Mouse (Mus musculus) left cerebral cortex, postnatal 36 days (tissue): ENCODE results near the gene Akr1b3. TPM values are rescaled to one million over a fixed set of nuclear protein-coding genes. Genes with fewer than 3 reads are reported as not detected.
"Not testable (repeated sequence)": the region's sequence is repeated elsewhere in the genome, so short reads cannot be mapped to it uniquely, and the experiment has no call there.

Experiments
- DNase-seq, 2 experiments: peaks; one replicate each; pipeline ENCODE4 v3.0.0; 2021 to 2022; ENCODE audit warnings: low spot score in 2 of 2, mixed read lengths in 1 of 2
- intact Hi-C: fragments of 180-260 bp; cut with DNase I; formaldehyde crosslinking; loops from one replicate; pipeline ENCODE4 v1.15.1; 2025
- total RNA-seq, 2 experiments: library from RNA; stranded (reverse); gene quantifications; 2 replicates each; pipeline ENCODE4 v1.2.3; 2021

Gene Akr1b3
- 10 to 100 TPM; 42.6 to 47.6 TPM for total RNA-seq

DNA sequence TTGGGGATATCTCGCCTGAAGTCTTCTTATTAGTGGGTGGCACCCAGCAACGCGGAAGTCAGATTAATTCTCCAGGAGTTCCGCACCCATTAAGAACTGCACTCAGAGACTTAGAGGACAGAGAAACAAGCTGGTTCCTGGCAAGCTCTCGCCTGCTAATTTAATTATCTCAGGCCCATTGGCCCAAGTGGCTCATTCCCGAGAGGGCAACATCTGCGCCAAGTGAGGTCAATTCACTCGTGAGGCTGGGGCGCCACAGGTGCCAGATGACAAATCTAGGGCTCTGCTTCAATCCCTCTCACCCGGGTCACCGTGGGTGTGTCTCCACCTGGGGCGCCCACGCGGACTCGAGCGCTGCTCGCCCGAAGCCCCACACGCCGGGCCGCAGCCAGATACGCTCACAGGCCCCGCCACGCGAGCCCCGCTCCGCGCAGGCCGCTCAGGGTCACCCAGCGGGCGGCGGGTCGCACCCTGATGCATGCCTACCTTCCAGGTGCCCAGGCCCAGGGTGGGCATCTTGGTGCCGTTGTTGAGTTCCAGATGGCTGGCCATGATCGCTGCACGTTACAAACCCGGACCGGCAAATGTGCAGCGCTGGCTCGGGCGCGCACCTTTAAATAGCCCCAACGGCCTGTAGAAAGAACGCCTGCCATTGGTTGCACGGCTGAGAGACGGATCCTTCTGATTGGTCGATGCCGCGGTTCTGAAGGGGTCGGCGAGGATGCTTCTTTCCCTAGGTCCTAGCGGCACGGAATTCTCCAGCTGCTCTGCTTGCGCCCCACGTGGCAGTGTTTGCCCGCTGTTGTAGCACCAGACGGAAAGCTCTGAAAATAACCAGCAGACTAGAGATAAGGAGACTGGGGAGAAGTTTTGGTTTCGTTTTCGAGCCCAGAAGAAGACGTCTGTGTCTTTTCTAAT is at the start of gene Akr1b3:
Akr1b3 (minus strand) TSS at position 625 of the 918 bp plus-strand sequence.
- peak; percentile 85 to 88 for DNase-seq
- intact Hi-C loops: no loop called here

GRCm38 (mm10) chr6:34364217-34365136 is 47.2 kb upstream of the Akr1b3 start:
- intact Hi-C loops: no loop called here
- DNase-seq: no peak

DNA sequence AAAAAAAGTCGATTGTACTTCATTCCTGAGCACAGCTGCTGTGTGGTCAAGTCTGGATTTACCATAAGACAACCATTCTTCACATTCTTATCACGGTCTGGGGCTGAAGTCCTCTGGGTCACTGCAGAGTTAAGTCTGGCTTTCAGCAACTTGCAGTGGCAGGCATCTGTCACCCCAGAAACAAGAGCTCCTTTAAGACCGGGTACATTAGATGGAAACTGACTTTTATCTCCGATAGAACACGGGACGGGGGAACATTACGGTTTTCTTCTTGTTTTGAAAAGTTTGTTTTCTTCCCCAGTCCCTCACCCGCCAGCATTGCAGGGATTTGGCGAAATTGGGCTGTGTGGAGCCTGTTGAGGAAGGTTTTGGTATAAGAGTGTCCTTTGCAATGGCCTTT is 38.6 kb upstream of the Akr1b3 start:
- DNase-seq: no peak
- intact Hi-C loops: no loop called here

GRCm38 (mm10) chr6:34355349-34355747 is 38.1 kb upstream of the Akr1b3 start:
- DNase-seq: no peak
- intact Hi-C loops: no loop called here

GRCm38 (mm10) chr6:34354354-34355348 is 37.4 kb upstream of the Akr1b3 start:
- no peak for DNase-seq
- intact Hi-C loops: no loop called here

DNA sequence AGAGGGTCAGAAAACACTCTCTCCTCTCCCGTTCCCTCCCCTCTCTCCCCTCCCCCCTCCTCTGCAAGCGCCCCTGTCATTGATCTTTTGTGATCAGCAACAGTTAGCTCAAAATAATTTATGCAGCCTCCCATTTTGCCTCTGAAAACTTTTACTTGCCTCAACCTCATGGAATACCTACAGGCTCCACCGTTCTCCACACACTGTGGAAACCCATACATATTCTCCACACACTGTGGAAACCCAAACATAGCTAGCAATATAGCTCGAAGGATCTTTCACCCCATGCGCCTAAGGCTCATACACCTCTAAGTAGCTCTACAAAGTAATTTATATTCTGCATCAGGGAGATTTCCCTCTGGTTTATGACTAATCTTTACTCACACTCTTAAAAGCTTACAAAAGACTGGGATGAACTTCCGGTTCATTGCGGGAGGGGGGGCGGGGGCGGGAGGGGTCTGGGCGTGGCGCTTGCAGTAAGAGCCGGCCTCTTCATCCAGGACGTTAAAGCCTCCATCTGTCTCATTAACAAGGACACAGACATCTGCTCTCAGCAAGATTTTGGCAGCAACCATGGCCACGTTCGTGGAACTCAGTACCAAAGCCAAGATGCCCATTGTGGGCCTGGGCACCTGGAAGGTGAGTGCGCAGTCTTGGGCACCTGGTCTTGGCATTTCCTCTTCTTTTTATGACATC is 36.5 kb upstream of the Akr1b3 start, which contains the start of gene Akr1b8:
Akr1b8 (plus strand) TSS at position 462 of the 696 bp plus-strand sequence.
- intact Hi-C loops: no loop called here
- no peak for DNase-seq

- DNase-seq: no peak
- intact Hi-C loops: no loop called here
Observed at GRCm38 (mm10) chr6:34352401-34352800, 35.1 kb upstream of the Akr1b3 start.

- intact Hi-C loops, DNase-seq: not testable (repeated sequence)
Observed at GRCm38 (mm10) chr6:34351481-34351880, 34.2 kb upstream of the Akr1b3 start.

DNA sequence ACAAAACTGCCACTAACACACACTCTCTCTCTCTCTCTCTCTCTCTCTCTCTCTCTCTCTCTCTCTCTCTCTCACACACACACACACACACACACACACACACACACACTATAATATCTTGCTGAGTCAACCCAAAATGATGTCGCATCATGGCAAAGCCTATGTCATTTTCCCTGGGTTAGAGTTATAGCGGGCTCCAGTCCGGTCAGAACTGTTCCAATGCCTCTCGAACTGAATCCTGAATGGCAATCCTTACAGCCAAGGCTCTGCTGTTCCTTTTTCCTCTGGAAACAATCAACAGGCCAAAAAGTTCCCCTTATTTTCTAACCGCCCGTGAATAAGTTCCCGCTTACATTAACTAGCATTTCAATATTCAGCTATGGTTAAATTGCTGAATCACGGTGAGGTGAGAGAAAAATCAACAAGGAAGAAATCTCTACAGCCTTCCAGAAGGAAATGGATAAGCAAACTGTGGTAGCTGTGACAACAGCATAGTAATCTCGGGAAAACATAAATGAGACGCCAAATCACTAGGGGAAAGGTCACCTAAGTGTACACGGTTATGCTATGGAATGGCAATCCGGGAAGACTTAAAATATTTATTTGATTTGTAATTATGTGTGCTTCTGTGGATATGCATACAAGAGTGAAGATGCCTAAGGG is 32.9 kb upstream of the Akr1b3 start:
- intact Hi-C loops: no loop called here
- DNase-seq: no peak

GRCm38 (mm10) chr6:34346096-34346898 is 29.0 kb upstream of the Akr1b3 start:
- intact Hi-C loops: loop anchor here (2.0 kb wide), 1 partner anchor 53 kb away; no protein-coding TSS in a partner anchor
- DNase-seq: peak; percentile 69 to 79

- no peak for DNase-seq
- intact Hi-C loops: no loop called here
Observed at GRCm38 (mm10) chr6:34344935-34345334, 27.7 kb upstream of the Akr1b3 start.

GRCm38 (mm10) chr6:34344135-34344850 is 27.0 kb upstream of the Akr1b3 start:
- no peak for DNase-seq
- intact Hi-C loops: no loop called here

DNA sequence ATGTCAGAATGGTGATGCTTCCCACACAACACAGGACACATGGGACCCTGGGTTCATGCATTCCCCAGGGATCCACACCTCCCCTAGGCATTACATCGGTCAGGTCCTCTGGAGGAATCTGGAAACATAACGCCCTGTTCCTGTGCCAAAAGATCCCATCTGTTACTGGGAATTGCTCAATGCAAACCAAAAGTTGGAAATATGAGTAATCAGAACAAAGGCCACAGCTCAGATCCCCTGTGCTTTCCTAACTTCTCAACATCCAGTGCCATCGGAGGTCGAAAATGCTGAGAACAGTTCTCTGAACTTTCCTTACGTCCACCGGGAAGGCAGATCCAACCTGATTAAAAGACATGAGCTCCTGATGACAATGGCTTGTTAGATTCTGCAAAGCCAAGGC is 26.1 kb upstream of the Akr1b3 start:
- intact Hi-C loops: no loop called here
- no peak for DNase-seq

GRCm38 (mm10) chr6:34342476-34342875 is 25.2 kb upstream of the Akr1b3 start:
- intact Hi-C loops: no loop called here
- DNase-seq: no peak

DNA sequence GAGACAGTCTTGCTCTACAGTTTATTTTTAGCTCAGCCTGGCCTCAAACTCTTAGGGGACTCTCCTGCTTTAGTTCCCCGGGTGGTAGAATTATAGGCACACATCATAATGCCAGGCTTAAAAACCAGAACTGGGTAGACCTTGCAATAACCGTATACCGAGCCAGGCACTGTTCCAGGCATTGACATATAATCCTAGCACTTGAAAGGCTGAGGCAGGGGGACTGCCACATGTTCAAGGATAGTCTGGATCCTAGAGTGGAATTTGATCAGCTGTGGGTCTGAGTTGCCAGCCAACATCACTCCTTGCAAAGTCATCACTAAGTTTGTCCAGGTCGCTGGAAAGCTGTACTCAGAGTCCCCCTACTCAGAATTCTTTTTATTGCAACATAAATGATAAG is 24.7 kb upstream of the Akr1b3 start:
- intact Hi-C loops: no loop called here
- DNase-seq: no peak

DNA sequence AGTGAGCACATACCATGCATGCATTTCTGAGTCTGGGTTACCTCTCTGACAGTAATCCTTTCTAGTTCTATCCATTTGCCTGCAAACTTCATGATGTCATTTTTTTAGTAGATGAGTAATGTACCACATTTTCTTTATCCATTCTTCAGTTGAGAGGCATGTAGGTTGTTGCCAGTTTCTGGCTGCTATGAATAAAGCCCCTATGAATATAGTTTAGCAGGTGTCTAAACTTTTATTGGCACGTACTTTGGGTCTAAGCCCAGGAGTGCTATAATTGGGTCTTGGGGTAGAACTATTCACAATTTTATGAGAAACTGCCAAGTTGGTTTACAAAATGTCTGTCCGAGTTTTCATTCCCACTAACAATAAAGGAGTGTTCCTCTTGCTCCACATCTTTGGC is 20.5 kb upstream of the Akr1b3 start:
- no peak for DNase-seq
- intact Hi-C loops: no loop called here

GRCm38 (mm10) chr6:34334673-34335072 is 17.4 kb upstream of the Akr1b3 start:
- DNase-seq: no peak
- intact Hi-C loops: no loop called here
